Comparison of ENCODE assay signal across 8 mouse cellular contexts in the genomic region with DNA sequence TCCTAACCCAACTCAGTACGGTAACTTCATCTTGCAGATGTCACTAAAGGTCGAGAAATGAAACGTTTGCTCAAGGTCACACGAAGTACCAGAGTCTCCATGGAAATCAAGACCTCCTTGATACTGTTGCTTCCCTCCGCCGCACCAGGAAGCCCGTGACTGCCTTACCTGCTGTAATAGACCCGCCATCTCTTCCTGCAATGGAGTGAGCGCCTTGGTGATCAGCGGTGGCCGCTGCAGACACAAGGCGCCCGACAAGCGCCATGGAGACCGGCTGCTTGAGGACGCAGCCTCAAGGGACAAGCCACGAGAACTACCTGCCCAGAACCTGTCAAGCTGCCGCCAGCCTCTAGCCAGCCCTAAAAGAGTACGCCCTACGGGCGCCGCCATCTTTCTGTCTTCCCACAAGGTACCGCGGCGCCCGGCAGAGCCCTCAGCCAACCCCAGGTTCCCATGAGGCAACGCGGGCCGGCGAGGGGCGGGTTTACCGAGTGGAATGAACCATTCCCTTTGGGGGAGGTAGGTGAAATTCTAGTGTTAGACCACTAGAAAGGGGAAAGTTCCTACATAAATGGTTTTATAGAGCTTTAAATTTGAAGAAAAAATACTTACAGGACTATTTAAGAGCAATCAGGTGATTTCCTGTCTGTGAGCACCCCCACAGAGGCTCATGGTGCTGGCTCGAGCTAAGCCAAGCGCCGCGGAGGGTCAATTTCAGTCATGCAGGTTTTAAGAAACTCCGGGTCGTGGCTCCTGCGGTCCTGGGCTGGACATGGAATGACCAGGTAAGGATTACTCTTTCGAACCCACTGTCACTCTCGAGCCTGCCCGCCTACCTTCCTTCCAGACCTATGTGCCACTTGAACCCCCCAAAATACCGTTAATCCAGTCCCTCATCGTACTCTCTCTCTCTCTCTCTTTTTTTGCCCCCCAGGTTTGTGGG. TPM values are rescaled to one million over a fixed set of nuclear protein-coding genes. Genes with fewer than 3 reads are reported as not detected.
DNase-seq lines count a peak whose midpoint lies in the region; ATAC-seq lines count a peak whose summit lies in the region.

A gene (plus strand): TSS at position 481 of the 943 bp plus-strand sequence.
A gene (minus strand): TSS at position 893 of the 943 bp plus-strand sequence.

- no peaks in the 10 kb centered on the region for H3K27me3 ChIP-seq in hindbrain, embryonic 15.5 days

- H3K9me3 ChIP-seq in hindbrain, embryonic 15.5 days = no peaks in the 10 kb centered on the region

- peaks cover 38% of the 10 kb centered on the region for H3K4me1 ChIP-seq in hindbrain, embryonic 15.5 days (replicated peaks)

- H3K4me2 ChIP-seq in hindbrain, embryonic 15.5 days = peak within 1 kb of the TSS; percentile 77

- H3K9ac ChIP-seq in hindbrain, embryonic 15.5 days = peak within 1 kb of the TSS; percentile 83

- H3K4me3 ChIP-seq in hindbrain, embryonic 15.5 days = peak within 1 kb of the TSS; percentile 93

- under 1% methylated on average over 44 of the region's 44 CpGs for WGBS in hindbrain, embryonic 15.5 days

- H3K36me3 ChIP-seq in hindbrain, embryonic 15.5 days = peaks cover 26% of the 10 kb centered on the region

- ATAC-seq in hindbrain, embryonic 15.5 days (ENCODE audit: low FRiP score, low read depth) = peak; percentile 98

- peak; percentile 89 for DNase-seq in R1 (ENCODE audit: low read depth, low spot score)
- DNase-seq in cerebellum, postnatal 25 days = peak; percentile 88 to 93
- DNase-seq in frontal cortex, postnatal 36 days (ENCODE audit: low spot score in 2 of 2) = peak; percentile 87 to 88
- peak; percentile 80 for DNase-seq in left cerebral cortex, adult 11 months (ENCODE audit: low spot score)
- DNase-seq in lung, postnatal 4 days = peak; percentile 87 to 88
- peak; percentile 85 for DNase-seq in retina, postnatal 7 days (ENCODE audit: low read depth, low spot score)
- DNase-seq in urinary bladder, adult 2 months (ENCODE audit: low spot score) = peak; percentile 77

- peak within 1 kb of the TSS; percentile 71 for H3K27ac ChIP-seq in hindbrain, embryonic 15.5 days (replicated peaks)

RNA-seq across cellular contexts. Expression of the first gene that starts in this region (rescaled TPM):
- 68.3 and 68.5 TPM in 2 replicates for polyA plus RNA-seq in hindbrain, embryonic 15.5 days (2015; fragmentation: Nextera tagmentation; extraction: Ambion mirVana)
- polyA plus RNA-seq in urinary bladder, adult 2 months (2012; rRNA removed) = 38.0 and 49.6 TPM in 2 replicates

RNA-seq across cellular contexts. Expression of the second gene that starts in this region (rescaled TPM):
- polyA plus RNA-seq in hindbrain, embryonic 15.5 days (2015; fragmentation: Nextera tagmentation; extraction: Ambion mirVana) = 53.8 and 58.9 TPM in 2 replicates
- 22.1 and 24.5 TPM in 2 replicates for polyA plus RNA-seq in urinary bladder, adult 2 months (2012; rRNA removed)

Comparison
In these comparisons a context has a peak if more than half of its experiments do, and no peak if none do; other contexts are left out.
1. Peak in every context shown above with its lines: DNase-seq, ATAC-seq, H3K4me3 ChIP-seq and H3K27ac ChIP-seq.